ENCODE assay signal across 14 mouse cellular contexts in genomic region chr5:147121146-147121545, GRCm38 (mm10). TPM values are rescaled to one million over a fixed set of nuclear protein-coding genes. Genes with fewer than 3 reads are reported as not detected.
DNase-seq lines count a peak whose midpoint lies in the region; TF ChIP-seq lines count a peak whose summit lies in the region.
"Had no signal": no experiment of that assay in that cellular context is flagged by ENCODE, and none has a peak within 500 bp of the region (broad histone marks: within the 10 kb centered on the region; RNA-seq: fewer than 3 reads in every experiment).

No protein-coding gene starts in this region.

- no peaks in the 10 kb centered on the region for H3K36me3 ChIP-seq in kidney, adult 2 months (ENCODE audit: control insufficient read depth, insufficient read depth, low read length)
- H3K36me3 ChIP-seq: embryonic facial prominence, embryonic 12.5 days; forebrain, embryonic 12.5 days; midbrain, embryonic 10.5 days had no signal

- H3K4me3 ChIP-seq in kidney, adult 2 months (ENCODE audit: insufficient read depth, low read depth, low read length), result no peak overlapping the region
- no peak overlapping the region for H3K4me3 ChIP-seq in bone marrow, adult 2 months (replicated peaks; ENCODE audit: control insufficient read depth, low read depth, low read length)
- H3K4me3 ChIP-seq: embryonic facial prominence, embryonic 12.5 days; forebrain, embryonic 12.5 days; midbrain, embryonic 10.5 days had no signal

- TF ChIP-seq POLR2A in kidney, adult 2 months (IDR thresholded peaks at IDR 0.05; ENCODE audit: low read depth, low read length), result no peak
- TF ChIP-seq POLR2A in bone marrow, adult 2 months (IDR thresholded peaks at IDR 0.05; ENCODE audit: borderline replicate concordance, control insufficient read depth, low read depth, low read length), result no peak

- H3K27ac ChIP-seq in kidney, adult 2 months (ENCODE audit: insufficient read depth, low read depth, low read length), result no peak overlapping the region
- no peak overlapping the region for H3K27ac ChIP-seq in bone marrow, adult 2 months (ENCODE audit: control insufficient read depth, insufficient read depth, low read depth, low read length, poor library complexity)
- H3K27ac ChIP-seq: embryonic facial prominence, embryonic 12.5 days; forebrain, embryonic 12.5 days; midbrain, embryonic 10.5 days had no signal

- DNase-seq in kidney, adult 2 months, result no peak
- DNase-seq in kidney, postnatal 14 days, result no peak
- DNase-seq in thymus, postnatal 4 days, result peak; percentile 30
- DNase-seq in thymus, postnatal 10 days (ENCODE audit: low spot score in 2 of 2), result no peak
- no peak for DNase-seq in cerebellum, postnatal 36 days
- no peak for DNase-seq in kidney, adult 8-10 months
- DNase-seq: adrenal gland, postnatal 25 days; cerebellum, adult 2 months; gastrocnemius, postnatal 25 days; thymus, postnatal 36 days had no signal

- TF ChIP-seq CTCF in kidney, adult 2 months (conservative IDR thresholded peaks at IDR 0.05; ENCODE audit: insufficient read depth, insufficient read length, low read depth, low read length), result 0 out of 2 replicates have a peak, but pooled peaks have one; percentile 21
- 0 out of 2 replicates have a peak, but pooled peaks have one; percentile 21 for TF ChIP-seq CTCF in bone marrow, adult 2 months (IDR thresholded peaks at IDR 0.05; ENCODE audit: control insufficient read depth, insufficient read depth, low read length)

- 93% methylated on average over 4 of the region's 4 CpGs for WGBS in kidney, adult 2 months
- 86% methylated on average over 4 of the region's 4 CpGs for WGBS in bone marrow, adult 2 months

- H3K4me1 ChIP-seq in kidney, adult 2 months (ENCODE audit: control insufficient read depth, insufficient read depth, low read length), result no peaks in the 10 kb centered on the region
- no peaks in the 10 kb centered on the region for H3K4me1 ChIP-seq in bone marrow, adult 2 months (ENCODE audit: control insufficient read depth, insufficient read depth, low read length)
- H3K4me1 ChIP-seq: embryonic facial prominence, embryonic 12.5 days had no signal

- H3K27me3 ChIP-seq in kidney, adult 2 months (replicated peaks; ENCODE audit: control insufficient read depth, insufficient read depth, low read length), result no peaks in the 10 kb centered on the region; the same call in 1 of the 2 replicates

RNA-seq across cellular contexts. Expression of gene Polr1d, which starts 44.3 kb away (rescaled TPM):
- 44.8 and 55.9 TPM in 2 replicates for polyA plus RNA-seq in kidney, adult 2 months (2012; rRNA removed)
- polyA plus RNA-seq in bone marrow, adult 2 months (2011; ENCODE audit: insufficient read depth, insufficient read length, low replicate concordance, missing spikeins), result 67.3 and 100 TPM in 2 replicates

RNA-seq across cellular contexts. Expression of gene Lnx2, which starts 44.8 kb away (rescaled TPM):
- polyA plus RNA-seq in kidney, adult 2 months (2012; rRNA removed), result 24.1 TPM in 2 replicates
- 3.6 and 3.8 TPM in 2 replicates for polyA plus RNA-seq in bone marrow, adult 2 months (2011; ENCODE audit: insufficient read depth, insufficient read length, low replicate concordance, missing spikeins)
